Mouse (Mus musculus) mouse embryonic stem cell (cell line): ENCODE results near the gene Aaas.

Experiments used
- in situ Hi-C, 2 experiments: fragments of 300-500 bp; cut with MboI; formaldehyde crosslinking; loops; 1 replicate in 1 of 2; 3 replicates in 1 of 2; pipeline ENCODE4 v1.14.3; 2019 to 2020; ENCODE audit warnings: low sequenced_read_pairs in 2 of 2, low pct_unique_long_range_greater_than_20kb in 1 of 2, mixed read lengths in 1 of 2; ENCODE audit not compliant: unreplicated experiment in 1 of 2

The Aaas gene

DNA sequence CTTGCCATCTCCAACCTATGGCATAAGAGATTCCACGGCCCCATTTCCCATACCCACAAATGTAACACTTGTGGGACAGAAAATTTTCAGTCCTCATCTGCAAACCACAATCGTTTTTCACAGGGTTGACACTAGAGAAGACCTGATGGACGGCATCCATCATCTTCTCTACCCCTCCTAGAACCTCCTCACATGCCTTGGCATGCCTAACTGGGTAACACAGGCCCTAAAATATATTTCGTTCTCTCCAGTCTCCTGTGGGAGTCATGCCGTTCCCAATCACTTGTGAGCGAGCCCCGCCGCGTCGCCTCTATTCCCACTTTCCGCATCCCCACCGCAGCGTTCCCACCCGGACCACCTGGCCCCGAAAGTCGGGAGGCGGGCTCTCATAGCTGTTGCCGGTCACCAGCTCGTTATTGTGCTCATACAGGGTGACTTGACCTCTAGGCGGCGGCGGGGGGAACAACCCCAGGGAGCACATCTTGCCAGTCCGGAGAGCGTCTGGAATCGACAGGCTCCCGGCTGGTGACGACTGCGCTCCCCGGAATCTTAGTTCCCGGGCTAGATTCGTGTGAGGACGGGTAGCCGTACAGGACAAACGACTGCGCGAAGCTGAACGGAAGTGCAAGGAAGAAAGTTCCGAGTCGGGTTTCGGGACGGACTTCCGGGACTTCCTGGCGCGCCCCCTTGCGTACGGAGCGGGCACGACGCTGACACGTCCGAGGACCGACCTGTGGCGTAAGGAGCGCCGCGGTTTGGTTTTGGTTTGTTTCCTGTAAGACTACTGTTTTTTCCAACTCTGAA is at the start of gene Aaas:
TSS of gene Aaas (minus strand) at position 634 of the 804 bp plus-strand sequence.
- in situ Hi-C loops, result no loop called here

GRCm38 (mm10) chr15:102399229-102400221 is 49.0 kb upstream of the Aaas start:
- in situ Hi-C loops, result no loop called here

GRCm38 (mm10) chr15:102398629-102399028 is 48.1 kb upstream of the Aaas start:
- in situ Hi-C loops, result no loop called here

GRCm38 (mm10) chr15:102395061-102395460 is 44.5 kb upstream of the Aaas start:
- in situ Hi-C loops, result no loop called here

DNA sequence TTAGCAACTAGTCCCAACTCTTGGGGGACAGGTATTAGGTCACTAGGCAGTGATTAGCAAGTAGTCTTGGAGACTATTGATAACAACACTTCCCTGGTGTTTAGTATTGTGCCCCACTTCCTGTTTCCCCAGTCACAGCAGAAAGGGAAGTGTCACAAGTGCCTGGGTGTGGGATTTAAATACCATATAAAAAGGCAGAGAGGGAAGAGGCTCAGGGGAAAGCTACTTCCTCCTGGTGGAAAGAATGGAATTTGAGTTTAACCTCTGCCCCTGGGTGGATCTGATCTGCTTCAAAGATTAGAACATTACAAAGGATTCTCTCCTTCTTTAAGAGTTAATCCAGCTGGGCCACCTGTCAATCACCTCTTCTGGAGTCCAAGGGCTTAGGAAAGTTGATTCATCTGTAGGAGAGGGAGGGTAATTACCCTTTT is 43.0 kb upstream of the Aaas start:
- in situ Hi-C loops, result no loop called here

DNA sequence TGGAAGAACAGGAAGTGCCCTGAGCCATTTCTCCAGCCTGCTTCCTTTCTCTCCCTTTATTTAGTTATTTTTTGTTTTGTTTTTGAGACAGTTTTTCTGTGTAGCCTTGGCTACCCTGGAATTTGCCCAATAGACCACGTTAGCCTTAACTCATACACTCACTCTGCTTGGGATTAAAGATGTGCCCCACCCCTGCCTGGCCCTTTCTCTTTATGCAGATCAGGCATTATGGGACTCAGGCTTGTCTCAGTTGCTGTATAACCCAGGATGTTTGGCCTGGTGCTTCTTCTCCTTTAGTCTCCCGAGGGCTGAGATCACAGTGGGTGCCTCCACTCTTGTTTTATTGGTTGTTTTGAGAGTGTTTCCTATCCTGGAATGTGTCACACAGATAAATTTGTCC is 41.9 kb upstream of the Aaas start:
- in situ Hi-C loops, result no loop called here

GRCm38 (mm10) chr15:102388942-102389341 is 38.4 kb upstream of the Aaas start:
- in situ Hi-C loops, result no loop called here

DNA sequence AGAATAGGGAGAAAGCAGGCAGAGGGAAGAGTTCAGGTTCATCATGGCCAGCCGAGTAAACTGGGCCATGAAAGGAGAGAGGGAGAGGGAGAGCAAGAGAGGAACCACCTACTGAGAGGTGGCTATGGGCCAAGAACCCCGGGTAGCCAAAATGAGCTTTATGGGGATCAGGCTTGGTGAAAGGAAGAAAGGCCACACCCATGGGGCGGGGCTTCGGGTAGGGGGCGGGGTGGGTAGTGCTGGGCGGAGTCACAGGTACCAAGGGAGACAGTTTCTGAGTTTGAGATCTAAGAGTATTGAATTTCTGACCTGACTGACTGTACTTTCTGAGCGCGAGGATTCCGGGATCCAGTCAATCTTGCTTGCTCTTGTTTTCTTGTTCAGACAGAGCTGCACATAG is 36.1 kb upstream of the Aaas start:
- in situ Hi-C loops, result no loop called here

- in situ Hi-C loops, result no loop called here
These were observed 33.1 kb upstream of the Aaas start for GRCm38 (mm10) chr15:102383671-102384070.

DNA sequence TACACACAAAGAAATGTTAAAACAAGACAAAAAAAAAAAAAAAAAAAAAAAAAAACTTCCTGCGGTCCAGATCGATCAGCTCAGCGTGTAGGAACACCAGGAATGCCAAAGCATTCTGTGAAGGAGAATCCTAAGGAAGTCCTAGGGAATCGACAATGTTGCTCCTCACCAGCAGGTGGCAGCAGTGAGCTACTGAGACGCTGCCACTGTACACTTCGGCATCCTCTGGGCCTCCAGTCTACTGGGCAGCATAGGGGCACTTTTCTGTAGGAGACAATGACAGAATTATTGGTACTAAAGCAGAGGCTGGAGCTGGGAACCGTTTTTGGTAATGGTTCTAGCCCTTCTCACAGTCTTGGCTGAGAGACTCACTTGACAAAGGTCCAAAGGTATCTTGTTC is 31.0 kb upstream of the Aaas start:
- in situ Hi-C loops, result no loop called here

GRCm38 (mm10) chr15:102377810-102378262 is 27.3 kb upstream of the Aaas start:
- in situ Hi-C loops, result no loop called here

DNA sequence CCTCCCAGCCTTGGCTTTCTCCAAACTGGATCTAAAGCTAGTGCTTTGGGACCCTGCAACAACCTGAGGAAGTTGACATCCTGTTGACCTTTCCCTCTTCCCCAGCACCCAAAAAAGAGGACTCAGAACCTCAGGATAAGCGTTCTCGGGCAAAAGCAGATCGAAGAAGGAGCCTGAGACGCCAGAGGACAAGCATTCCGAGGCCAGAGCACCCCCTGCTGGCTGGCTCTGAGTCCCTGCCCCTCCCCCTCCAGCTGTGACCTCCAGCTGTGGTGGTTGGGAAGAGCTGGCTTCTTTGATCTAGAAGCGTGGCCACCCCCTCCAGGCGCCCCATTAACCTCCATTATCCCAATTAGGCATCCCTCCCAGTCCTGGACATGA is 26.6 kb upstream of the Aaas start:
- in situ Hi-C loops, result no loop called here

DNA sequence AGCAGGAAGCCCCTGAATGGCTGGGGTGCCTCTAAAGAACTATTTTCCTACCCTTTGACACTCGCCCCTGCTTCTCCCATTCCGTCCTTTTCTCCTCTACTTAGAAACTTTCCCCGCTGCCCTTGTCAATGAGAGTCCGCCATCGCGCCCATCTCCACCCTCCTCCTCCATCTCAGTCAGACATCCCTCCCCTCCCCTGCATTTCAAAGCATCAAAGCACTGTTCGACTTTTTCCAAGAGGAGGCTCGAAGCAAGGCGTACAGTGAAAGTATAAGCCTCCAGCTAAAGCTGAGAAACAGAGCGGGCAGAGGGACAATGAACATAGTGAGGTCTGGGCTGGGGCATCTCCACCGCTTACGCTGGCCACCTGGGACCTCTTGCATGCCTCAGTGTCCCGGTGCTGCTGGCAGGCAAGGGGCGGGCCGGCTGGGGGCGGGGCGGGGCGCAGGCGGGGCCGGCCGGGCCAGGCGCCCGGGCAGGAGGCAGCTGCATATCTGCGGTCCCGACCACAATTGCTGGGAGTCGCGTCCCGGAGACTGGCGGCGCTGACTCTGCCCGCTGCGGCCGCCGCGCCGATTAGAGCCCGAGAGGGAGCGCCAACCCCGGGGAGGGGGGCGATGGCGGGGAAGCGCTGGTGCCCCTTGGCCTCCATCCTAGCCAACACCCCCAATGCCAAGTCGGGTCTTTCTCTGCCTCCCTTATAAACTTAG is 26.0 kb upstream of the Aaas start:
- in situ Hi-C loops, result no loop called here

DNA sequence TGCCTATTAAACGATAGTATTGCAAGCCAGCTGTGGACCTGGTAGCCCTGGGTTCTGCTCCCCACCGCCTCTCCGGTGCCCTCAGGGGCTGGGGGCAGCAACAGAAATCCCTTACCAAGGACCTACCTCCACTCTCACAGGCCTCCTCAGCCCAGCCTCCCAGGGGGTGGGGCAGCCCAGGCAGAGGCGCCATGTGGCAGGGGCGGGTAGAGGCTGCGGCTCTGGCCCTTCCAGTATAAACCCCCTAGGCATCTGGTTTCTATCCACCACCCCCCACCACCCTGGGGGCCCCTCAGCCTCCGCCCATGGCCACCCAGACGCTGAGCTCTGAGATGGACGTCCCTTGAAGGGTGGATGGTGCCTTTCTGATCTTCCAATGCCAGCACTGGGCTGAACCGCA is 20.2 kb upstream of the Aaas start:
- in situ Hi-C loops, result no loop called here

- in situ Hi-C loops, result no loop called here
These were observed 19.4 kb upstream of the Aaas start for GRCm38 (mm10) chr15:102369972-102370371.

DNA sequence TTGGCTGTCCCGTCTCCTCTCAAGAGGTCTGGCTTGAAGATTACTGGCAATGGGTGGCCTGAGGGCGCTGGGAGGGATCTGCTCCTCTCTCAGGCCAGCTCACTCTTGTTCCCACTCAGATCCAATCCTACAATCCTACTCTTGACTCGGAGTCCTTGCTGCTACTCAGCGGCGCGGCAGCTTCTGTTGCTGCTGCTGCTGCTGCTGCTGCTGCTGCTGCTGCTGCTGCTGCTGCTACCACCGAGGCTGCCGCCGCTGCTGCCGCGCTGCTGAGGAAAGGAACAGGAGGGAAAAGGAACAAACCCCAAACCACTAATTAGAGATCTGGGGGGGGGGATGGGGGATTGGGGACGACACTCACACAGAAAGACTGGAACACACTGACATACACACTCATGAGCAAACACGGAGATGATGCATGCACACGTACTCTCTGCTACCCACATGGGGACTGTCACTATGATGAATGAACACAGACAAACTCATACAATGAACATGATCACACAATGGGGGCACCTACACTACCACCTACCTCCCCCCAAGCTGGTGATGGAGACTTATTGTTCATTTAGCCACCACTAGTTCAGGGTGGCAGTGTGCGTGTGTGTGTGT is 16.3 kb upstream of the Aaas start, which contains the start of gene Sp7:
TSS of gene Sp7 (minus strand) at position 450 of the 612 bp plus-strand sequence.
- in situ Hi-C loops, result no loop called here

DNA sequence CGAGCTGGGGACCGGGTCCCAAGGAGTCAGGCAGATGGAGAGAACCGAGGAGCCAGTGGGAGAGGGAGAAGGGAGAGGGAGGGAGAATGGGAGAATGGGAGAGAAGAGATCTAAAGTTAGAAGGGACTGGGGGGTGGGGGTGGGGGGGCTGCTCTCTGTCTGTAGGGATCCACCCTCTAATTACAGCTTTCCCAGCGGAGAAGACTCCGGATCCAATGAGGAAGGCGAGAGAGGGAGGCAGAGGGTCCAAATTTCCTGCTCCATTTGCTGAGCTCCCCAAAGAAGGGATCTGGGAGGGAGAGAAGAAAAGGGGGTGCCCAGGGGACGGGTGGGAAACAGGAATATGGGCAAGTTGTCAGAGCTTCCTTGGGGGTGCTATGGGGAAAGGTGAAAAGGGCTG is 15.7 kb upstream of the Aaas start:
- in situ Hi-C loops, result no loop called here

GRCm38 (mm10) chr15:102364678-102365077 is 14.1 kb upstream of the Aaas start:
- in situ Hi-C loops, result no loop called here
